Mouse (Mus musculus) megakaryocyte, embryonic 14.5 days (primary cell): ENCODE data around the gene Dnajc27. TPM values are rescaled to one million over a fixed set of nuclear protein-coding genes. Genes with fewer than 3 reads are reported as not detected.

ENCODE experiments used
- H3K27me3 ChIP-seq: replicated peaks from 2 replicates; pipeline ENCODE3; 2012; ENCODE audit warnings: inconsistent platforms
- H3K36me3 ChIP-seq: replicated peaks from 2 replicates; pipeline ENCODE3; 2012; ENCODE audit warnings: low read length, inconsistent platforms, mixed read lengths
- H3K4me1 ChIP-seq: 2 replicates; pipeline ENCODE4 v1.6.1; 2012; ENCODE audit warnings: inconsistent platforms
- H3K4me3 ChIP-seq: replicated peaks from 2 replicates; pipeline ENCODE3; 2012; ENCODE audit warnings: moderate library complexity, mild to moderate bottlenecking, inconsistent platforms
- H3K9me3 ChIP-seq: 2 replicates; pipeline ENCODE4 v1.6.1; 2012; ENCODE audit warnings: inconsistent platforms
- FLI1 ChIP-seq: IDR thresholded peaks from 2 replicates; pipeline ENCODE4 v1.6.1; 2012; ENCODE audit warnings: low read length, inconsistent platforms, mixed read lengths
- GATA1 ChIP-seq: IDR thresholded peaks from 3 replicates; pipeline ENCODE4 v1.6.1; 2012; ENCODE audit warnings: mixed read lengths, low read length, inconsistent platforms, borderline replicate concordance
- polyA plus RNA-seq: library from polyadenylated mRNA; stranded (reverse); fragments of >175 nt; gene quantifications from 2 replicates; pipeline ENCODE4 v1.2.3, GENCODE M21; 2012; ENCODE audit warnings: low replicate concordance; ENCODE audit not compliant: insufficient read depth

Dnajc27 gene
- 1.8 and 3.5 TPM in 2 replicates for polyA plus RNA-seq

GRCm38 (mm10) chr12:4082132-4083001, at the start of gene Dnajc27:
Dnajc27 (plus strand) TSS chr12:4082583.
- no peak for TF ChIP-seq GATA1
- TF ChIP-seq FLI1, result no peak
- Histone ChIP-seq H3K9me3 (no peaks in the 10 kb centered on the region), H3K27me3 (peaks cover 6% of the 10 kb centered on the region), H3K4me3 (peak within 1 kb of the TSS; percentile 98), H3K4me1 (peaks cover 30% of the 10 kb centered on the region), H3K36me3 (peaks cover 23% of the 10 kb centered on the region)

- Histone ChIP-seq H3K36me3 (no peaks in the 10 kb centered on the region), H3K27me3 (peaks cover 78% of the 10 kb centered on the region), H3K4me3 (no peak overlapping the region), H3K9me3 (no peaks in the 10 kb centered on the region), H3K4me1 (peaks cover 17% of the 10 kb centered on the region)
- no peak for TF ChIP-seq GATA1
- no peak for TF ChIP-seq FLI1
Measured at GRCm38 (mm10) chr12:4036157-4036556, 46.2 kb upstream of the Dnajc27 start.

GRCm38 (mm10) chr12:4037511-4037910, 44.9 kb upstream of the Dnajc27 start:
- Histone ChIP-seq H3K4me3 (no peak overlapping the region), H3K36me3 (no peaks in the 10 kb centered on the region), H3K9me3 (no peaks in the 10 kb centered on the region), H3K27me3 (peaks cover 91% of the 10 kb centered on the region), H3K4me1 (peaks cover 17% of the 10 kb centered on the region)
- TF ChIP-seq FLI1, result no peak
- TF ChIP-seq GATA1, result no peak

- H3K36me3 ChIP-seq, result no peaks in the 10 kb centered on the region
- peaks cover 93% of the 10 kb centered on the region for H3K27me3 ChIP-seq
- H3K4me1 ChIP-seq, result peaks cover 17% of the 10 kb centered on the region
- TF ChIP-seq GATA1, result no peak
- no peak for TF ChIP-seq FLI1
- H3K9me3 ChIP-seq, result 0 out of 2 replicates have a peak, but pooled peaks cover under 1% of the 10 kb centered on the region
- peak within 1 kb of the TSS; percentile 89 for H3K4me3 ChIP-seq
Measured at GRCm38 (mm10) chr12:4038061-4039041, 44.0 kb upstream of the Dnajc27 start, which contains the start of gene Efr3b. Efr3b (minus strand) TSS chr12:4038915.

- peak overlapping the region; percentile 89 for H3K4me3 ChIP-seq
- TF ChIP-seq GATA1 (no peak), FLI1 (no peak)
- H3K9me3 ChIP-seq, result peaks cover 7% of the 10 kb centered on the region
- no peaks in the 10 kb centered on the region for H3K36me3 ChIP-seq
- H3K4me1 ChIP-seq, result peaks cover 17% of the 10 kb centered on the region
- H3K27me3 ChIP-seq, result peaks cover 94% of the 10 kb centered on the region
Measured at GRCm38 (mm10) chr12:4039046-4039445, 43.3 kb upstream of the Dnajc27 start.

- H3K4me3 ChIP-seq, result no peak overlapping the region
Measured at GRCm38 (mm10) chr12:4042411-4042810, 40.0 kb upstream of the Dnajc27 start.

GRCm38 (mm10) chr12:4045992-4046391, 36.4 kb upstream of the Dnajc27 start:
- peaks cover 5% of the 10 kb centered on the region for H3K4me1 ChIP-seq
- no peaks in the 10 kb centered on the region for H3K36me3 ChIP-seq
- H3K27me3 ChIP-seq, result peaks cover 62% of the 10 kb centered on the region
- no peak overlapping the region for H3K4me3 ChIP-seq
- no peak for TF ChIP-seq GATA1
- TF ChIP-seq FLI1, result no peak
- peaks cover 15% of the 10 kb centered on the region for H3K9me3 ChIP-seq

More at GRCm38 (mm10) chr12:4042411-4042810, 40.0 kb upstream of the Dnajc27 start:
- peaks cover 78% of the 10 kb centered on the region for H3K27me3 ChIP-seq
- TF ChIP-seq FLI1 (no peak), GATA1 (no peak)
- no peaks in the 10 kb centered on the region for H3K36me3 ChIP-seq
- H3K4me1 ChIP-seq, result peaks cover 17% of the 10 kb centered on the region
- H3K9me3 ChIP-seq, result peaks cover 13% of the 10 kb centered on the region

- Histone ChIP-seq H3K4me1 (peaks cover 5% of the 10 kb centered on the region), H3K36me3 (no peaks in the 10 kb centered on the region), H3K4me3 (no peak overlapping the region), H3K27me3 (peaks cover 47% of the 10 kb centered on the region), H3K9me3 (peaks cover 15% of the 10 kb centered on the region)
- TF ChIP-seq FLI1, result no peak
- TF ChIP-seq GATA1, result no peak
Measured at GRCm38 (mm10) chr12:4048031-4048430, 34.4 kb upstream of the Dnajc27 start.

GRCm38 (mm10) chr12:4050861-4051425, 31.4 kb upstream of the Dnajc27 start:
- TF ChIP-seq FLI1 (no peak), GATA1 (no peak)
- peaks cover 5% of the 10 kb centered on the region for H3K4me1 ChIP-seq
- H3K4me3 ChIP-seq, result no peak overlapping the region
- no peaks in the 10 kb centered on the region for H3K36me3 ChIP-seq
- peaks cover 46% of the 10 kb centered on the region for H3K27me3 ChIP-seq
- H3K9me3 ChIP-seq, result 0 out of 2 replicates have a peak, but pooled peaks cover 2% of the 10 kb centered on the region
